Mouse (Mus musculus) embryonic facial prominence, embryonic 10.5 days (tissue): ENCODE measurements around the gene 2210016L21Rik. TPM values are rescaled to one million over a fixed set of nuclear protein-coding genes. Genes with fewer than 3 reads are reported as not detected.

Experiments used
- DNase-seq: peaks from one replicate; pipeline ENCODE4 v3.0.0-alpha.2; 2017; ENCODE audit warnings: low spot score
- H3K27ac ChIP-seq: fragments of 300-500 bp; sonication (generic); replicated peaks from 2 replicates; pipeline ENCODE4 v1.5.1; 2016; ENCODE audit warnings: mild to moderate bottlenecking
- H3K27me3 ChIP-seq: fragments of 300-500 bp; sonication (generic); replicated peaks from 2 replicates; pipeline ENCODE4 v1.6.1; 2016; ENCODE audit warnings: low read depth, mild to moderate bottlenecking; ENCODE audit not compliant: poor library complexity, severe bottlenecking
- H3K36me3 ChIP-seq: fragments of 300-500 bp; sonication (generic); replicated peaks from 2 replicates; pipeline ENCODE4 v1.6.1; 2016; ENCODE audit warnings: mild to moderate bottlenecking, moderate library complexity
- H3K4me1 ChIP-seq: fragments of 300-500 bp; sonication (generic); 2 replicates; pipeline ENCODE4 v1.6.1; 2016
- H3K4me3 ChIP-seq: fragments of 300-500 bp; sonication (generic); 2 replicates; pipeline ENCODE4 v1.5.1; 2016; ENCODE audit warnings: mild to moderate bottlenecking, moderate library complexity
- H3K9me3 ChIP-seq: fragments of 300-500 bp; sonication (generic); 2 replicates; pipeline ENCODE4 v1.6.1; 2016; ENCODE audit warnings: mild to moderate bottlenecking
- WGBS: fragments of 180-500 bp; shearing (Covaris S2); methylation state at CpG from one replicate; pipeline ENCODE4 v1.1.7; 2016; 5-methylcytosine and 5-hydroxymethylcytosine counted together
- polyA plus RNA-seq: library from polyadenylated mRNA; unstranded; fragments of >200 nt; fragmentation: Nextera tagmentation; extraction: Ambion mirVana; gene quantifications from 2 replicates; pipeline ENCODE4 v1.2.1, GENCODE M21; 2016

The 2210016L21Rik gene
- polyA plus RNA-seq, 1 experiment from 2014 or later, result 45.4 TPM

GRCm38 (mm10) chr5:114949812-114950211 is 7.9 kb downstream of the 2210016L21Rik start:
- no peak overlapping the region for H3K27ac ChIP-seq
- 87% methylated on average over 9 of the region's 9 CpGs for WGBS
- no peaks in the 10 kb centered on the region for H3K27me3 ChIP-seq
- peaks cover 25% of the 10 kb centered on the region for H3K4me1 ChIP-seq
- no peaks in the 10 kb centered on the region for H3K9me3 ChIP-seq
- no peak for DNase-seq
- H3K4me3 ChIP-seq, result no peak overlapping the region
- peaks cover 50% of the 10 kb centered on the region for H3K36me3 ChIP-seq

GRCm38 (mm10) chr5:114950669-114951068 is 8.7 kb downstream of the 2210016L21Rik start:
- WGBS, result 68% methylated on average over 12 of the region's 12 CpGs
- no peaks in the 10 kb centered on the region for H3K27me3 ChIP-seq
- no peak overlapping the region; the same call in 1 of the 2 replicates for H3K27ac ChIP-seq
- no peak overlapping the region for H3K4me3 ChIP-seq
- no peak for DNase-seq
- H3K36me3 ChIP-seq, result peaks cover 45% of the 10 kb centered on the region
- H3K4me1 ChIP-seq, result peaks cover 25% of the 10 kb centered on the region
- H3K9me3 ChIP-seq, result no peaks in the 10 kb centered on the region

GRCm38 (mm10) chr5:114951279-114951880 is 9.4 kb downstream of the 2210016L21Rik start:
- Histone ChIP-seq H3K27me3 (no peaks in the 10 kb centered on the region), H3K4me1 (peaks cover 25% of the 10 kb centered on the region), H3K4me3 (no peak overlapping the region), H3K36me3 (peaks cover 38% of the 10 kb centered on the region), H3K27ac (no peak overlapping the region; the same call in 1 of the 2 replicates), H3K9me3 (no peaks in the 10 kb centered on the region)
- DNase-seq, result no peak
- 89% methylated on average over 21 of the region's 21 CpGs for WGBS

GRCm38 (mm10) chr5:114953326-114953725 is 11.4 kb downstream of the 2210016L21Rik start:
- Histone ChIP-seq H3K9me3 (no peaks in the 10 kb centered on the region), H3K4me3 (no peak overlapping the region), H3K36me3 (peaks cover 19% of the 10 kb centered on the region), H3K4me1 (peaks cover 25% of the 10 kb centered on the region), H3K27me3 (no peaks in the 10 kb centered on the region), H3K27ac (no peak overlapping the region)
- no peak for DNase-seq
- 88% methylated on average over 14 of the region's 14 CpGs for WGBS

- Histone ChIP-seq H3K36me3 (no peaks in the 10 kb centered on the region), H3K27ac (no peak overlapping the region), H3K4me3 (no peak overlapping the region), H3K9me3 (no peaks in the 10 kb centered on the region), H3K4me1 (peaks cover 12% of the 10 kb centered on the region), H3K27me3 (no peaks in the 10 kb centered on the region)
- DNase-seq, result no peak
- 86% methylated on average over 5 of the region's 5 CpGs for WGBS
These were observed 16.1 kb downstream of the 2210016L21Rik start for GRCm38 (mm10) chr5:114958069-114958468.

GRCm38 (mm10) chr5:114961590-114962360 is 19.8 kb downstream of the 2210016L21Rik start:
- Histone ChIP-seq H3K9me3 (no peaks in the 10 kb centered on the region), H3K4me1 (peaks cover 17% of the 10 kb centered on the region), H3K27ac (no peak overlapping the region), H3K27me3 (peaks cover 1% of the 10 kb centered on the region; the same call in 1 of the 2 replicates), H3K36me3 (no peaks in the 10 kb centered on the region), H3K4me3 (no peak overlapping the region)
- WGBS, result 72% methylated on average over 4 of the region's 4 CpGs
- DNase-seq, result no peak

- Histone ChIP-seq H3K27ac (no peak overlapping the region), H3K36me3 (no peaks in the 10 kb centered on the region), H3K9me3 (no peaks in the 10 kb centered on the region), H3K27me3 (peaks cover 26% of the 10 kb centered on the region), H3K4me3 (no peak overlapping the region), H3K4me1 (peaks cover 26% of the 10 kb centered on the region)
- WGBS, result 75% methylated on average over 7 of the region's 7 CpGs
- DNase-seq, result no peak
These were observed 22.5 kb downstream of the 2210016L21Rik start for GRCm38 (mm10) chr5:114964315-114964966.

- H3K9me3 ChIP-seq, result no peaks in the 10 kb centered on the region
- peaks cover 34% of the 10 kb centered on the region for H3K27me3 ChIP-seq
- no peak overlapping the region for H3K4me3 ChIP-seq
- 67% methylated on average over 17 of the region's 17 CpGs for WGBS
- peaks cover 26% of the 10 kb centered on the region for H3K4me1 ChIP-seq
- no peaks in the 10 kb centered on the region for H3K36me3 ChIP-seq
- DNase-seq, result no peak
- no peak overlapping the region for H3K27ac ChIP-seq
These were observed 23.3 kb downstream of the 2210016L21Rik start for GRCm38 (mm10) chr5:114964967-114965898.

- Histone ChIP-seq H3K4me3 (no peak overlapping the region), H3K9me3 (no peaks in the 10 kb centered on the region), H3K27me3 (peaks cover 41% of the 10 kb centered on the region), H3K4me1 (peaks cover 28% of the 10 kb centered on the region), H3K27ac (no peak overlapping the region), H3K36me3 (no peaks in the 10 kb centered on the region)
- 43% methylated on average over 14 of the region's 14 CpGs for WGBS
- no peak for DNase-seq
These were observed 25.7 kb downstream of the 2210016L21Rik start for GRCm38 (mm10) chr5:114967523-114968268.

- H3K36me3 ChIP-seq, result no peaks in the 10 kb centered on the region
- no peak for DNase-seq
- 29% methylated on average over 7 of the region's 7 CpGs for WGBS
- no peaks in the 10 kb centered on the region for H3K9me3 ChIP-seq
- peaks cover 41% of the 10 kb centered on the region for H3K27me3 ChIP-seq
- no peak overlapping the region for H3K4me3 ChIP-seq
- peaks cover 28% of the 10 kb centered on the region for H3K4me1 ChIP-seq
- H3K27ac ChIP-seq, result no peak overlapping the region
These were observed 26.7 kb downstream of the 2210016L21Rik start for GRCm38 (mm10) chr5:114968651-114969050.

- peaks cover 28% of the 10 kb centered on the region for H3K4me1 ChIP-seq
- WGBS, result 14% methylated on average over 4 of the region's 4 CpGs
- peaks cover 41% of the 10 kb centered on the region for H3K27me3 ChIP-seq
- no peaks in the 10 kb centered on the region for H3K9me3 ChIP-seq
- H3K4me3 ChIP-seq, result no peak overlapping the region
- no peak overlapping the region for H3K27ac ChIP-seq
- DNase-seq, result no peak
- no peaks in the 10 kb centered on the region for H3K36me3 ChIP-seq
These were observed 27.1 kb downstream of the 2210016L21Rik start for GRCm38 (mm10) chr5:114969064-114969463.
